Mouse (Mus musculus) stomach, embryonic 16.5 days (tissue): ENCODE data around the gene 2610507B11Rik. TPM values are rescaled to one million over a fixed set of nuclear protein-coding genes. Genes with fewer than 3 reads are reported as not detected.

Experiments
- ATAC-seq: fragments of 200-750 bp; cut with Nextera tagmentation; 2 replicates; pipeline ENCODE4 v1.8.0; 2017; ENCODE audit warnings: moderate number of reproducible peaks, moderate TSS enrichment; ENCODE audit not compliant: insufficient read depth, low FRiP score
- H3K27ac ChIP-seq: fragments of 300-500 bp; sonication (generic); 2 replicates; pipeline ENCODE4 v1.5.1; 2014; ENCODE audit warnings: low read length
- H3K27me3 ChIP-seq: fragments of 300-500 bp; sonication (generic); 2 replicates; pipeline ENCODE4 v1.6.1; 2014; ENCODE audit warnings: low read length, control low read depth, mixed read lengths; ENCODE audit not compliant: control insufficient read depth, insufficient read depth
- H3K36me3 ChIP-seq: fragments of 300-500 bp; sonication (generic); 2 replicates; pipeline ENCODE4 v1.6.1; 2014; ENCODE audit warnings: low read length; ENCODE audit not compliant: control insufficient read depth, insufficient read depth
- H3K4me1 ChIP-seq: fragments of 300-500 bp; sonication (generic); 2 replicates; pipeline ENCODE4 v1.6.1; 2014; ENCODE audit warnings: low read length, control low read depth, mixed read lengths; ENCODE audit not compliant: control insufficient read depth, insufficient read depth
- H3K4me2 ChIP-seq: fragments of 300-500 bp; sonication (generic); 2 replicates; pipeline ENCODE4 v1.6.1; 2014; ENCODE audit warnings: low read depth, low read length, mixed read lengths
- H3K4me3 ChIP-seq: fragments of 300-500 bp; sonication (generic); replicated peaks from 2 replicates; pipeline ENCODE4 v1.5.1; 2014; ENCODE audit warnings: mild to moderate bottlenecking, low read length
- H3K9ac ChIP-seq: fragments of 300-500 bp; sonication (generic); 2 replicates; pipeline ENCODE4 v1.6.1; 2014; ENCODE audit warnings: low read length
- H3K9me3 ChIP-seq: fragments of 300-500 bp; sonication (generic); replicated peaks from 2 replicates; pipeline ENCODE4 v1.6.1; 2016; ENCODE audit warnings: low read length, control low read depth; ENCODE audit not compliant: control insufficient read depth
- WGBS: fragments of 180-500 bp; shearing (Covaris S2); extraction: QIAGEN DNeasy Blood & Tissue Kit; methylation state at CpG from one replicate; pipeline ENCODE4 v1.1.7; 2014; 5-methylcytosine and 5-hydroxymethylcytosine counted together
- polyA plus RNA-seq: library from polyadenylated mRNA; unstranded; fragments of >200 nt; fragmentation: Nextera tagmentation; extraction: Ambion mirVana; gene quantifications from 2 replicates; pipeline ENCODE4 v1.2.1, GENCODE M21; 2015

The 2610507B11Rik gene
- 72.4 and 80.3 TPM in 2 replicates for polyA plus RNA-seq

- no peaks in the 10 kb centered on the region for H3K9me3 ChIP-seq
- H3K27me3 ChIP-seq = no peaks in the 10 kb centered on the region
- H3K4me3 ChIP-seq = peak within 1 kb of the TSS; percentile 94
- H3K4me1 ChIP-seq = peaks cover 10% of the 10 kb centered on the region
- WGBS = under 1% methylated on average over 98 of the region's 115 CpGs
- peaks cover 6% of the 10 kb centered on the region for H3K36me3 ChIP-seq
- peak within 1 kb of the TSS; percentile 74 for H3K4me2 ChIP-seq
- peak within 1 kb of the TSS; percentile 90 for H3K9ac ChIP-seq
- H3K27ac ChIP-seq = peak within 1 kb of the TSS; percentile 86
- peak; percentile 97 for ATAC-seq
Observed at GRCm38 (mm10) chr11:78261380-78262352, at the start of gene 2610507B11Rik. Gene 2610507B11Rik (plus strand): TSS chr11:78261752.

- H3K27ac ChIP-seq = no peak overlapping the region
- no peaks in the 10 kb centered on the region for H3K27me3 ChIP-seq
- no peaks in the 10 kb centered on the region for H3K4me1 ChIP-seq
- H3K4me3 ChIP-seq = no peak overlapping the region
- 92% methylated on average over 14 of the region's 14 CpGs for WGBS
- H3K4me2 ChIP-seq = no peak overlapping the region
- H3K9me3 ChIP-seq = no peaks in the 10 kb centered on the region
- peaks cover 33% of the 10 kb centered on the region for H3K36me3 ChIP-seq
- H3K9ac ChIP-seq = no peak overlapping the region
- no peak for ATAC-seq
Observed at GRCm38 (mm10) chr11:78213086-78213817, 48.3 kb upstream of the 2610507B11Rik start.

- H3K4me2 ChIP-seq = no peak overlapping the region
- no peaks in the 10 kb centered on the region for H3K4me1 ChIP-seq
- H3K9ac ChIP-seq = no peak overlapping the region
- H3K27ac ChIP-seq = no peak overlapping the region
- 88% methylated on average over 11 of the region's 11 CpGs for WGBS
- no peaks in the 10 kb centered on the region for H3K9me3 ChIP-seq
- ATAC-seq = no peak
- H3K4me3 ChIP-seq = no peak overlapping the region
- H3K36me3 ChIP-seq = peaks cover 22% of the 10 kb centered on the region
- H3K27me3 ChIP-seq = no peaks in the 10 kb centered on the region
Observed at GRCm38 (mm10) chr11:78215709-78216317, 45.7 kb upstream of the 2610507B11Rik start.

- Histone ChIP-seq H3K4me2 (no peak overlapping the region), H3K27ac (no peak overlapping the region), H3K4me3 (no peak overlapping the region), H3K36me3 (peaks cover 57% of the 10 kb centered on the region), H3K4me1 (no peaks in the 10 kb centered on the region), H3K9me3 (no peaks in the 10 kb centered on the region), H3K9ac (no peak overlapping the region), H3K27me3 (no peaks in the 10 kb centered on the region)
- ATAC-seq = no peak
- WGBS = 91% methylated on average over 4 of the region's 4 CpGs
Observed at GRCm38 (mm10) chr11:78223586-78223985, 38.0 kb upstream of the 2610507B11Rik start.

GRCm38 (mm10) chr11:78231518-78231917, 30.0 kb upstream of the 2610507B11Rik start:
- no peak overlapping the region for H3K4me3 ChIP-seq
- no peak for ATAC-seq
- peaks cover 35% of the 10 kb centered on the region for H3K36me3 ChIP-seq
- H3K4me1 ChIP-seq = no peaks in the 10 kb centered on the region
- H3K27me3 ChIP-seq = no peaks in the 10 kb centered on the region
- no peaks in the 10 kb centered on the region for H3K9me3 ChIP-seq
- no peak overlapping the region for H3K9ac ChIP-seq
- 89% methylated on average over 6 of the region's 6 CpGs for WGBS
- no peak overlapping the region for H3K4me2 ChIP-seq
- no peak overlapping the region for H3K27ac ChIP-seq

- no peaks in the 10 kb centered on the region for H3K27me3 ChIP-seq
- 87% methylated on average over 9 of the region's 9 CpGs for WGBS
- peaks cover 8% of the 10 kb centered on the region for H3K4me1 ChIP-seq
- ATAC-seq = no peak
- no peak overlapping the region for H3K4me3 ChIP-seq
- H3K36me3 ChIP-seq = no peaks in the 10 kb centered on the region
- no peak overlapping the region for H3K27ac ChIP-seq
- H3K9ac ChIP-seq = no peak overlapping the region
- H3K4me2 ChIP-seq = no peak overlapping the region
- no peaks in the 10 kb centered on the region for H3K9me3 ChIP-seq
Observed at GRCm38 (mm10) chr11:78240193-78240857, 21.2 kb upstream of the 2610507B11Rik start.

GRCm38 (mm10) chr11:78245261-78245626, 16.3 kb upstream of the 2610507B11Rik start:
- ATAC-seq = no peak
- under 1% methylated on average over 19 of the region's 19 CpGs for WGBS

GRCm38 (mm10) chr11:78245627-78246317, 15.8 kb upstream of the 2610507B11Rik start, which contains the start of the genes Sdf2 and Supt6:
Gene Sdf2 (plus strand): TSS chr11:78245746.
Gene Supt6 (minus strand): TSS chr11:78245987.
- peak within 1 kb of the TSS; percentile 93 for H3K4me3 ChIP-seq
- H3K36me3 ChIP-seq = no peaks in the 10 kb centered on the region
- H3K27me3 ChIP-seq = no peaks in the 10 kb centered on the region
- ATAC-seq = peak; percentile 92
- peaks cover 23% of the 10 kb centered on the region for H3K4me1 ChIP-seq
- H3K4me2 ChIP-seq = peak within 1 kb of the TSS; percentile 83
- H3K9me3 ChIP-seq = no peaks in the 10 kb centered on the region
- peak within 1 kb of the TSS; percentile 98 for H3K27ac ChIP-seq
- under 1% methylated on average over 50 of the region's 50 CpGs for WGBS
- H3K9ac ChIP-seq = peak within 1 kb of the TSS; percentile 92

More at GRCm38 (mm10) chr11:78245261-78245626, 16.3 kb upstream of the 2610507B11Rik start:
- H3K27ac ChIP-seq = peak overlapping the region; percentile 98
- H3K9ac ChIP-seq = peak overlapping the region; percentile 92
- peak overlapping the region; percentile 93 for H3K4me3 ChIP-seq
- H3K4me2 ChIP-seq = peak overlapping the region; percentile 83
- H3K4me1 ChIP-seq = peaks cover 23% of the 10 kb centered on the region
- H3K36me3 ChIP-seq = no peaks in the 10 kb centered on the region
- no peaks in the 10 kb centered on the region for H3K27me3 ChIP-seq
- H3K9me3 ChIP-seq = no peaks in the 10 kb centered on the region
